Mouse (Mus musculus) liver, postnatal 0 days (tissue): ENCODE measurements around the gene Mtg2. TPM values are rescaled to one million over a fixed set of nuclear protein-coding genes. Genes with fewer than 3 reads are reported as not detected.

Source experiments
- ATAC-seq: fragments of 200-750 bp; cut with Nextera tagmentation; 2 replicates; pipeline ENCODE4 v1.8.0; 2017; ENCODE audit warnings: mild to moderate bottlenecking, moderate library complexity
- DNase-seq: peaks from one replicate; pipeline ENCODE4 v3.0.0-alpha.2; 2016
- H3K27ac ChIP-seq: fragments of 300-500 bp; sonication (generic); 2 replicates; pipeline ENCODE4 v1.5.1; 2014; ENCODE audit warnings: antibody characterized with exemption, moderate library complexity, mild to moderate bottlenecking, low read depth
- H3K27me3 ChIP-seq: fragments of 300-500 bp; sonication (generic); 2 replicates; pipeline ENCODE4 v1.6.1; 2014; ENCODE audit warnings: low read length, control low read depth, mixed read lengths; ENCODE audit not compliant: insufficient read depth
- H3K36me3 ChIP-seq: fragments of 300-500 bp; sonication (generic); replicated peaks from 2 replicates; pipeline ENCODE4 v1.6.1; 2014; ENCODE audit warnings: mild to moderate bottlenecking, control low read depth, low read length, moderate library complexity, mixed read lengths; ENCODE audit not compliant: insufficient read depth
- H3K4me1 ChIP-seq: fragments of 300-500 bp; sonication (generic); 2 replicates; pipeline ENCODE4 v1.6.1; 2014; ENCODE audit warnings: antibody characterized with exemption, mild to moderate bottlenecking, control low read depth; ENCODE audit not compliant: insufficient read depth
- H3K4me2 ChIP-seq: fragments of 300-500 bp; sonication (generic); 2 replicates; pipeline ENCODE4 v1.6.1; 2014; ENCODE audit warnings: low read depth, mild to moderate bottlenecking, low read length, moderate library complexity, mixed read lengths
- H3K4me3 ChIP-seq: fragments of 300-500 bp; sonication (generic); 2 replicates; pipeline ENCODE4 v1.5.1; 2014; ENCODE audit warnings: low read depth, low read length
- H3K9ac ChIP-seq: fragments of 300-500 bp; sonication (generic); replicated peaks from 2 replicates; pipeline ENCODE4 v1.6.1; 2014; ENCODE audit warnings: mild to moderate bottlenecking, moderate library complexity
- H3K9me3 ChIP-seq: fragments of 300-500 bp; sonication (generic); 2 replicates; pipeline ENCODE4 v1.6.1; 2016; ENCODE audit warnings: mild to moderate bottlenecking, control low read depth, low read length, mixed read lengths
- CTCF ChIP-seq: sonication (generic); IDR thresholded peaks from 2 replicates; pipeline ENCODE4 v1.5.1; 2016; ENCODE audit warnings: antibody characterized with exemption, low read depth
- EP300 ChIP-seq: IDR thresholded peaks from 2 replicates; pipeline ENCODE4 v1.6.1; 2016; ENCODE audit warnings: antibody characterized with exemption, low read depth, mild to moderate bottlenecking
- WGBS: fragments of 180-500 bp; shearing (Covaris S2); extraction: QIAGEN DNeasy Blood & Tissue Kit; methylation state at CpG from one replicate; pipeline ENCODE4 v1.1.7; 2014; ENCODE audit not compliant: insufficient replicate concordance; 5-methylcytosine and 5-hydroxymethylcytosine counted together
- polyA plus RNA-seq: library from polyadenylated mRNA; unstranded; fragments of >200 nt; fragmentation: Nextera tagmentation; extraction: Ambion mirVana; gene quantifications from 2 replicates; pipeline ENCODE4 v1.2.1, GENCODE M21; 2015

Mtg2 gene
- polyA plus RNA-seq, 1 experiment from 2014 or later, result 9.8 TPM

DNA sequence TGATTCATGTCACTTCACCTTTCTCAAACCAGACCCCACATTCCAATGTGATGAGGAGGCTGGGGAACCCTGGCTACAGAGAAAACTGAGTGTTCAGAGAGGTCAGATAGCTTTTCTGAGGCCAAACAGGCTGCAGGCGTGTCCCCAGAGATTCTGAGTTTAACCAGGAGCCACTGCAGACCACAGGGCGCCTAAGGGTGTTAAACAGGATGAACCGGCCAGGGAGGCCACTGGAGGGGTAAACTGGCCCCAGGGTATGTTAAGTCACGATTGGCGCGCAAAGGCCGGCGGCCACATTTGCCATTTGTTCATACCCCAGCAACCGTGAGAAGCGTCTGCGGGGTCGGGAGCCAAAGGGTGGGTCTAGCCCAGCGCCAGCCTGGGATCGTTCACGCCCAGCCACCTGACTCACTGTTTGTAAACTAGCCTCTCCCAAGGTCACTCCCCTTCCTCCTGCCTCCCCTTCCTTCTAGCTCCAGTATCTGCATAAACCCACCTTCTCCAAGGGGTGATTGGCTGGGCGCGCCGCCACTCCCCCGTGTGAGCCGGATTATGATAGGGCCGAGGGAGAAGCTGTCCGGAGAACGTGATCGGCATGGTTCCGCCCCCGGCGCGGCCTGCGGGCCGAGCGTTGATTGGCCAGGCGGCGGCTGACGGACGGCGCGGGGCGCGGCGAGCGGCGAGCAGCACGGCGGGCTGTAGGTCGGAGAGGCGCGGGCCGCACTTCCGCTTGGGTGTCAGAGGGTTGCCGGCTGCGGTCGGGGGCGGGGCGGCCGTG lies 48.5 kb downstream of the Mtg2 start, which contains the start of gene Osbpl2:
Gene Osbpl2 (plus strand): TSS at position 646 of the 778 bp plus-strand sequence.
- Histone ChIP-seq H3K9ac (peak within 1 kb of the TSS; percentile 86), H3K4me3 (peak within 1 kb of the TSS; percentile 85), H3K4me2 (peak within 1 kb of the TSS; percentile 92), H3K27me3 (no peaks in the 10 kb centered on the region), H3K4me1 (peaks cover 30% of the 10 kb centered on the region), H3K9me3 (no peaks in the 10 kb centered on the region), H3K36me3 (no peaks in the 10 kb centered on the region), H3K27ac (peak within 1 kb of the TSS; percentile 79)
- ATAC-seq (peak; percentile 98), DNase-seq (peak; percentile 99)
- TF ChIP-seq CTCF, result no peak
- under 1% methylated on average over 55 of the region's 55 CpGs for WGBS

DNA sequence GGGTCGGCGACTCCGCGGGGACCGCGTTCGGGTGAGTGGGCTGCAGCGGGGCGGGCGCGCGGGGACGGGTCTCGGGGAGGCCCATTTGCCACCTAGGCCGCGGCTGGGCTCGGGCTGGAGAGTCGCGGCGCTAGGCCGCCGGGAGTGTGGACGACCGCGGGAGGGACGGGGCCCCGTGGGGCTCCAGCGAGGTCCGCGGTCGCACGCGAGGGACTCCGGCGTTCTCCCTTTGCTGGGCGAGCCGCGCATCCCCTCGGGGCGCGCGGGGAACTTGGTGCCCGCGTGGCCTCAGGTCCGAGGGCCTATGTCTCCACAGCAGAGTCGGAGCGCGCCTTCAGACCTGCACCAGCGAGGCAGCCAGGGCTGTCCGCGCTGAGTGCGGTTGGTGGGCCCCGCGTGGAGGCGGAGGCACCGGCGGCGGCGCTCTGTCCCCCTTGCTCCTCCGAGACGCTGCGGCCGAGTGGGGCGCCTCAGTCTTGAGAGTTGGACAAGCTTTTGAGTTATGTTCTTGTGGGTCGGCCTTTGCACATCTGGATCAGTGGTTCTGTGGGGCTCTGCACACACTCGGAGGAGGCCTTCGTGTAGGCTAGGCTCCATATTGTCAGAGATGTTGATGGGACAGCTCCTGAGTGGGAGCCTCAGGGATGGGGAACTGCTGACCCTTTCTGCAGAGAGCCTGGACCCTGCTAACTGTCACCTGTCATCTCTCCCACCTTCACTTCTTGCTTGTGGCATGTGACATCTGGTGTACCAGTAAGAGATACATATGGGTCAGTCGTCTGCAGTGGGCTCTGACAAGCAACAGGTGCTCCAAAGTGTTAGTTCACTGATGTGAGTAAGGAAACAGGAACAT lies 49.3 kb downstream of the Mtg2 start:
- Histone ChIP-seq H3K9me3 (no peaks in the 10 kb centered on the region), H3K4me2 (peak overlapping the region; percentile 92), H3K27me3 (no peaks in the 10 kb centered on the region), H3K9ac (peak overlapping the region; percentile 86), H3K4me3 (peak overlapping the region; percentile 85), H3K36me3 (no peaks in the 10 kb centered on the region), H3K27ac (peak overlapping the region; percentile 79), H3K4me1 (peaks cover 30% of the 10 kb centered on the region)
- ATAC-seq (peak; percentile 34), DNase-seq (no peak)
- under 1% methylated on average over 35 of the region's 68 CpGs for WGBS
- TF ChIP-seq CTCF (no peak), EP300 (no peak)

GRCm38 (mm10) chr2:180120292-180120761 lies 49.9 kb downstream of the Mtg2 start:
- peak overlapping the region; percentile 79 for H3K27ac ChIP-seq
- ATAC-seq (no peak), DNase-seq (no peak)
- H3K36me3 ChIP-seq, result no peaks in the 10 kb centered on the region
- H3K9me3 ChIP-seq, result no peaks in the 10 kb centered on the region
- H3K4me3 ChIP-seq, result peak overlapping the region; percentile 85
- H3K9ac ChIP-seq, result peak overlapping the region; percentile 86
- 36% methylated on average over 5 of the region's 5 CpGs for WGBS
- peak overlapping the region; percentile 92 for H3K4me2 ChIP-seq
- no peaks in the 10 kb centered on the region for H3K27me3 ChIP-seq
- TF ChIP-seq EP300 (no peak), CTCF (no peak)
- peaks cover 30% of the 10 kb centered on the region for H3K4me1 ChIP-seq

GRCm38 (mm10) chr2:180124192-180124591 lies 53.8 kb downstream of the Mtg2 start:
- no peak overlapping the region for H3K9ac ChIP-seq
- H3K4me3 ChIP-seq, result no peak overlapping the region
- no peak overlapping the region for H3K27ac ChIP-seq
- DNase-seq (no peak), ATAC-seq (no peak)
- H3K4me2 ChIP-seq, result no peak overlapping the region
- H3K36me3 ChIP-seq, result no peaks in the 10 kb centered on the region
- TF ChIP-seq CTCF, result peak; percentile 32; the same call in 1 of the 2 replicates
- TF ChIP-seq EP300, result no peak
- no peaks in the 10 kb centered on the region for H3K9me3 ChIP-seq
- H3K4me1 ChIP-seq, result peaks cover 36% of the 10 kb centered on the region
- 86% methylated on average over 2 of the region's 2 CpGs for whole genome bisulfite sequencing
- no peaks in the 10 kb centered on the region for H3K27me3 ChIP-seq

DNA sequence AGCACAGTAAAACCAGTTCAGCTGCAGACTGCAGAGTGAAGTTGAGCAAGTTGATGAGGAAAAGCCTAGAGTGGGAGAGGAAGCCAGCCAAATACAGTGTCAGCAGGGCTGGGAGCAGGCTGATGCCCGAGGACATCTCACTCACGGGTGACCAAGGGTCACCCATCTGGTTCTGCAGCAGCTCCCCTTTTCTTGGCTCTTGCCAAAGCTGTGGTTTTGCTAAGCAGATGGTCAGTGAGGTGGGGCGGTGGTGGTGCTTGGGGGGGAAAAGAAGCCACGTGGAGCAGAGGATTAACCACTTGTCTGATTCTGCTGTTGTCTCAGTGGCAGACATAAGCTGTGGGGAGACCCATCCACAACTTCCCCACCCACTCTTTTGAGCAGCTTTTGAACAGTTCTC lies 55.8 kb downstream of the Mtg2 start:
- no peak; the same call in 1 of the 2 replicates for ATAC-seq
- Histone ChIP-seq H3K4me3 (no peak overlapping the region), H3K4me1 (peaks cover 23% of the 10 kb centered on the region), H3K36me3 (no peaks in the 10 kb centered on the region), H3K9me3 (no peaks in the 10 kb centered on the region), H3K4me2 (no peak overlapping the region), H3K27me3 (no peaks in the 10 kb centered on the region), H3K9ac (no peak overlapping the region), H3K27ac (peak overlapping the region; percentile 18; the same call in 1 of the 2 replicates)
- TF ChIP-seq EP300, result no peak
- TF ChIP-seq CTCF, result no peak
- DNase-seq, result no peak
- WGBS, result 14% methylated on average over 4 of the region's 4 CpGs

- Histone ChIP-seq H3K4me3 (no peak overlapping the region), H3K4me2 (peak overlapping the region; percentile 23; the same call in 1 of the 2 replicates), H3K9ac (no peak overlapping the region), H3K27me3 (no peaks in the 10 kb centered on the region), H3K36me3 (no peaks in the 10 kb centered on the region), H3K27ac (peak overlapping the region; percentile 48; the same call in 1 of the 2 replicates), H3K9me3 (no peaks in the 10 kb centered on the region), H3K4me1 (peaks cover 23% of the 10 kb centered on the region)
- no peak for TF ChIP-seq CTCF
- no peak for TF ChIP-seq EP300
- WGBS, result 25% methylated on average over 1 of the region's 1 CpGs
- no peak for DNase-seq
- ATAC-seq, result peak; percentile 33; the same call in 1 of the 2 replicates
These were observed 57.3 kb downstream of the Mtg2 start for GRCm38 (mm10) chr2:180127675-180128074.
